In the genomic region with DNA sequence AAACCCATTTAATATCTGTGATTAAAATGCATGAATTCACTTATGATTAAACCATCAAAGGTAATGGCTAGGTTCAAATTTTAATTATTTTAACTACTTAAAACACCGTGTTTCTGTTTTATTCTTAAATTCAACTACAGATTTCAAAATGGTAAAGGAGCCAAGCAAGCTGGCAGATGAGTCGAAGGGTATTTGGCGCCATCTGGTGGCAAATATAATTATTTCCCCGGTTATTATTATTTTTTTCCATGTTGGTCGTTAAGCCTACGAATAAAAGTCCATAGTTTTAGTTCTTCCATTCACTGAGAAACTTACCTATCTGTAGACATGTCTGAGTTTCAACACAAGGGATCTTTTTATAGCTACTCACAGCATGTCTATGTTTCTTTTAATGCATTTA, we compare ENCODE assay signal across 8 mouse cellular contexts.
DNase-seq lines count a peak whose midpoint lies in the region; ATAC-seq and TF ChIP-seq lines count a peak whose summit lies in the region.

No protein-coding gene starts in this region.

- H3K27me3 ChIP-seq in forebrain, embryonic 14.5 days (replicated peaks; ENCODE audit: control insufficient read depth, insufficient read depth, low read length), result no peaks in the 10 kb centered on the region
- no peaks in the 10 kb centered on the region for H3K27me3 ChIP-seq in forebrain, embryonic 10.5 days (ENCODE audit: poor library complexity, severe bottlenecking)
- no peaks in the 10 kb centered on the region for H3K27me3 ChIP-seq in liver, postnatal 0 days (ENCODE audit: insufficient read depth, low read length)
- H3K27me3 ChIP-seq in intestine, embryonic 15.5 days (replicated peaks), result no peaks in the 10 kb centered on the region

- H3K4me2 ChIP-seq in forebrain, embryonic 14.5 days (ENCODE audit: low read length), result no peak overlapping the region
- no peak overlapping the region for H3K4me2 ChIP-seq in liver, postnatal 0 days (ENCODE audit: low read depth, low read length)
- no peak overlapping the region for H3K4me2 ChIP-seq in intestine, embryonic 15.5 days (replicated peaks)

- no peaks in the 10 kb centered on the region for H3K36me3 ChIP-seq in forebrain, embryonic 14.5 days (ENCODE audit: control insufficient read depth, insufficient read depth, low read length)
- no peaks in the 10 kb centered on the region for H3K36me3 ChIP-seq in forebrain, embryonic 10.5 days (replicated peaks)
- no peaks in the 10 kb centered on the region for H3K36me3 ChIP-seq in liver, postnatal 0 days (replicated peaks; ENCODE audit: insufficient read depth, low read length)
- H3K36me3 ChIP-seq in intestine, embryonic 15.5 days, result no peaks in the 10 kb centered on the region

- H3K4me1 ChIP-seq in forebrain, embryonic 14.5 days (ENCODE audit: control insufficient read depth, insufficient read depth, low read length), result no peaks in the 10 kb centered on the region
- H3K4me1 ChIP-seq in forebrain, embryonic 10.5 days, result no peaks in the 10 kb centered on the region
- no peaks in the 10 kb centered on the region for H3K4me1 ChIP-seq in liver, postnatal 0 days (ENCODE audit: insufficient read depth)
- H3K4me1 ChIP-seq in intestine, embryonic 15.5 days (replicated peaks), result no peaks in the 10 kb centered on the region

- no peaks in the 10 kb centered on the region for H3K9me3 ChIP-seq in forebrain, embryonic 14.5 days (replicated peaks; ENCODE audit: control insufficient read depth, low read length)
- H3K9me3 ChIP-seq in forebrain, embryonic 10.5 days, result no peaks in the 10 kb centered on the region
- no peaks in the 10 kb centered on the region for H3K9me3 ChIP-seq in liver, postnatal 0 days (ENCODE audit: low read length)
- no peaks in the 10 kb centered on the region for H3K9me3 ChIP-seq in intestine, embryonic 15.5 days

- WGBS in forebrain, embryonic 14.5 days, result 7% methylated on average over 6 of the region's 6 CpGs
- 16% methylated on average over 6 of the region's 6 CpGs for WGBS in forebrain, embryonic 10.5 days
- WGBS in liver, postnatal 0 days (ENCODE audit: insufficient replicate concordance), result 14% methylated on average over 6 of the region's 6 CpGs
- WGBS in intestine, embryonic 15.5 days, result 11% methylated on average over 6 of the region's 6 CpGs

- no peak overlapping the region for H3K27ac ChIP-seq in forebrain, embryonic 14.5 days (ENCODE audit: low read depth, low read length)
- no peak overlapping the region for H3K27ac ChIP-seq in forebrain, embryonic 10.5 days
- H3K27ac ChIP-seq in liver, postnatal 0 days (ENCODE audit: low read depth), result no peak overlapping the region
- H3K27ac ChIP-seq in intestine, embryonic 15.5 days, result no peak overlapping the region

- no peak overlapping the region for H3K9ac ChIP-seq in forebrain, embryonic 14.5 days (ENCODE audit: low read length)
- no peak overlapping the region for H3K9ac ChIP-seq in liver, postnatal 0 days (replicated peaks)
- H3K9ac ChIP-seq in intestine, embryonic 15.5 days, result no peak overlapping the region

- ATAC-seq in forebrain, embryonic 14.5 days, result no peak
- no peak for ATAC-seq in liver, postnatal 0 days
- ATAC-seq in intestine, embryonic 15.5 days, result no peak

- peak; percentile 63 for DNase-seq in forebrain, embryonic 14.5 days (ENCODE audit: low spot score)
- no peak for DNase-seq in forebrain, embryonic 10.5 days (ENCODE audit: extremely low spot score, low spot score)
- DNase-seq in liver, postnatal 0 days, result no peak
- DNase-seq in liver (no peak), adipocyte (ENCODE audit: low spot score) (peak; percentile 40)
- peak; percentile 21 for DNase-seq in mesoderm, embryonic 11.5 days (ENCODE audit: low read depth, low spot score)
- no peak for DNase-seq in thymus, postnatal 25 days

- TF ChIP-seq CTCF in liver, postnatal 0 days (IDR thresholded peaks at IDR 0.05; ENCODE audit: low read depth), result peak; percentile 52

- no peak for TF ChIP-seq EP300 in liver, postnatal 0 days (IDR thresholded peaks at IDR 0.05; ENCODE audit: low read depth)

- H3K4me3 ChIP-seq in forebrain, embryonic 14.5 days (ENCODE audit: low read depth, low read length), result no peak overlapping the region
- H3K4me3 ChIP-seq in forebrain, embryonic 10.5 days, result no peak overlapping the region
- no peak overlapping the region for H3K4me3 ChIP-seq in liver, postnatal 0 days (ENCODE audit: low read depth, low read length)
- no peak overlapping the region for H3K4me3 ChIP-seq in intestine, embryonic 15.5 days (replicated peaks)

Comparison
In these comparisons a context has a peak if more than half of its experiments do, and no peak if none do; other contexts are left out.
1. DNase-seq: peak in forebrain, embryonic 14.5 days (single experiment), adipocyte (single experiment) and mesoderm, embryonic 11.5 days (single experiment); none in forebrain, embryonic 10.5 days (single experiment), liver, postnatal 0 days (single experiment), liver (single experiment) and thymus, postnatal 25 days (single experiment).